Mouse (Mus musculus): ENCODE measurements at regions not wholly inside any gene's neighbourhood (a gene's known extent, or its start where the extent isn't known, plus 50 kb on each side); places are given as distances from the start of the nearest gene placed in this dataset.
"Not testable (repeated sequence)": the region's sequence is repeated elsewhere in the genome, so short reads cannot be mapped to it uniquely, and the experiment has no call there.

DNA sequence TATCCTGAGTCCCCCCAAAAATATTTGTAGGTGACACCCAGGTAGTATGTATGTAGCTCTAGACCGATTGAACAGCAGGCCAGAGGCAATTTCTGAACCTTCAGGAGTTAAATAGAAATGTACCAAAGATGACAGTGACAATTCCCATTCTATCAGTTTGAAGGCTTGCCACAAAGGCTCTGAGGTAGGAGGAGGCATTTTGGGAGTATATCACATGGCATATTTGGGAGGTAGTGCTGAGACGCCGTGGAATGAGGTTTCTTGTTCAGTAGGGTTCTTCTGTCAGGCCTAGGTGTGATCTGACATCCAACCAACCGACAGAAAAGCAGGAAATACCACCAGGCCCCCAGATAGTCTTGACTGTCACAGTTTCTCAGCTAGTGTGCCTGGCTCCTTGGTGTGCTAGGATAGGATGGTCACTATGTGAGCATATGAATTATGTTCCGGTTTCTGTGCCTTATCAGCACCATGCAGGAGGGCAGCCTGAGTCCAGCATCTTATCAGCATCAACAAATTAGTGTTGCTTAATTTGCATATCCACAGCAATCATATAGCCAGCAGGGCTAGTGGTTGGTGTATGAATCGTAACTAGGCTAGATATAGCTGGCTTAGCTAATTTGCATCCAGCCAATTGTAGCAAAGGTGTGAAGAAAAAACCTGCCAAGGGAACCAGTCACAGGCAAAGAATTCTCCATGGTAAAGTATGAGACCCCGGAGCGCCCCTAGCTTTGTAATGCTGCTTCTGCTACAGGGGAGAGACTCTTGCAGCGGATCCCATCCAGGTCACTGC is 136.3 kb upstream of the Bcor start:
- no peak for DNase-seq

DNA sequence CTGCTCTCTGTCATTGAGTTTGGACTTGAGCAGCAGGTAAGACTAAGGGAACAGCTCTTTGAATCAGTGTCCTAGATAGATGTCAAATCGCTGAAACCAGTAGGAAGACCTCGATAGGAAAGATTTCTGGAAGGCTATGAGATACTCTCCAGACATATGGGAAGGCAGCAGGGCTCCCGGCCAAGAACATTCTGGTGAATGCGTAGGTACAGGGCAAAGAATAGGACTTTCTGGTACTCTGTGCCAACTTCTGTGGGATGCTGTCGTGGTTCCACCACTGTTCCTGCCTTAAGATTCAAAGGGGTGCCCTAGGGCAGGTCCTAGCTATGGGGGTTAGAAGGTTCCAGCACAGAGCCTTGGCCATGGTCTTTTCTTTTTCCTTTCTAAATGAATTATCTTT is 138.5 kb upstream of the Bcor start:
- no peak for DNase-seq

DNA sequence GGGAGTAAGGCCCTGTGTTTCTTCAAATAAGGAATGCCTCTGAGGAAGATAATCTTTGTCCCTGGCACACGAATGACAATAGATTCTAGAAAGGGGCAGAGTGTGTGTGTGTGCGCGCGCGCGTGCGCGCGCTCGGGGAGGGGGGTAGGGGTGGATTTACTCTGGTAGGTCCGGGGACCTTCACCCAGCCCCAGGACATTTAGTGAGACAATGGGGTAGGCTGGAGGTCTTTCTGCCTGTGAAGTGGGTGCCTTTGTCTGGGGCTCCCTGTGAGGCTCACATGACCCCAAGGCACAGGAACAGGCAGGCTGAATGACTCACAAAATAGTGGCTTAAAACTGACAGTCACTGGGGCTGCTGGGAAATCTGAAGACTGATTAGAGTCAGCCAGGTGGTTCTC is 139.1 kb upstream of the Bcor start:
- no peak for DNase-seq

DNA sequence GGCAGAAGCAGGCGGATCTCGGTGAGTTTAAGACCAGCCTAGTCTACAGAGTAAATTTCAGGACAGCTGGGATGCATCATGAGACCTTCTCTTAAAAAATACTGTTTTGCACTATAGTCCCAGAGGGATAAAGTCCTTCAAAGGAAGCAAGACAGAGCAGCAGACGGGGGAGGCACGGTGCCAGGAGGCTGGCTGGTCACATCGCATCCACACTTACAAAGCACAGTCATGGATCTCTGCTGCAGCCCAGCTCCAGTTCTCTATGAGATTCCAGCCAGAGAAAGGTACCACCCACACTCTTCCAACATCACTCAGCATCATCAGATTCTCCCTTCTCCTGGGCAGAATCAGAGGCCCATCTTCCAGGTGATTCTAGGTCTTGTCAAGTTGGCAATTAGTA is 144.5 kb upstream of the Bcor start:
- no peak for DNase-seq

DNA sequence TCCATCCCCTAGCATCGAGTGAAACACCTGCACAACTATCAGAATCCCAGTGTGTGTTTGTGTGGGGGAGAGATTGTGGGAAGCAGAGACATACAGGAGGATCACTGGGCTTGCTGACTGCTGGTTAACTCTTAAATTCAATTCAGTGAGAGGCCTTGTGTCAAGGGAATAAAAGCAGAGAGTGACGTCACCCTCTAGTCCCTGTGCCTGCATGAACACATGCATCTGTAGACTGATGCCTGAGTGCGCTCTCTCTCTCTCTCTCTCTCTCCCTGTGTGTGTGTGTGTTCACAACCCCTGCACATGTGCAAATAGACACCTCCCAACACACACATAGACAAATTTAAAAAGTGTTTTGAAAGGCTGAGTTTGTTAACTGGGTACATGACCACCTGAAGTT is 146.8 kb upstream of the Bcor start:
- no peak for DNase-seq

DNA sequence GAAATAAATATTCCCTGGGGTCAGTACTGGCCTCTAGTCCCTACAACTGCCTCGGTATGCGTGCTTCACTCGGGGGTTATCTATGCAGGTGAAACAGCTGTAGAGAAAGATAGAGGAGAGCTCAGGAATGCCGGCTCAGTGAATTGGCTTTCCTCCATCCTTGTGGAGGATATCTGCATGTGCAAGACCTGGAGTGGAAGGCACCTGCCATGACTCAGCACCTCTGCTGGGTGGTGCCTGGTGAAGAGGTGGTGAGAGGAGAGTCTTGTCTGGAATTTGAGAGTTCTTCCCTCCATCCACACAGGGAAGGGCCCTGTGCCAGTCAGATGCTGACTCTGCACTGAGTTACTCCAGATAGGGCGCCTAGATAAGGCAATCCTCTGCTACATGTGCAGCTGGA is 152.4 kb upstream of the Bcor start:
- no peak for DNase-seq

DNA sequence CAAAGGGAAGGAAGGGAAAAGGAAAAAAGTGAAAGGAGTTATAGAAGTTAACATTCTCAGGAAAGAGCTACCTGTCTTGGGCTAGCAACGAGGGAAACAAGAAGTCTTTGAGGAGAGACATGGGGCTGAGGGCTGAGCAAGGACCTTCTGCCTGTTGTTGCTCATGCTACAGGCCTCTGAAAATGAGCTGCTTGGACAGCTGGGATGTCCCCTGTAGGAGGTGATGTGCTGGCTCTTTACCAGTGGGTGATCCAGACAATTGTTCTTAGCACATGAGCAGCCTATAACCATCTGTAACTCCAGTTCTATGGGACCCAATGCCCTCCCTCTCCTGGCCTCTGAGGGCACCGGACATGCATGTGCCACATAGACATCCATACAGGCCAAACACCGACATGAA is 155.5 kb upstream of the Bcor start:
- peak; percentile 16 for DNase-seq

DNA sequence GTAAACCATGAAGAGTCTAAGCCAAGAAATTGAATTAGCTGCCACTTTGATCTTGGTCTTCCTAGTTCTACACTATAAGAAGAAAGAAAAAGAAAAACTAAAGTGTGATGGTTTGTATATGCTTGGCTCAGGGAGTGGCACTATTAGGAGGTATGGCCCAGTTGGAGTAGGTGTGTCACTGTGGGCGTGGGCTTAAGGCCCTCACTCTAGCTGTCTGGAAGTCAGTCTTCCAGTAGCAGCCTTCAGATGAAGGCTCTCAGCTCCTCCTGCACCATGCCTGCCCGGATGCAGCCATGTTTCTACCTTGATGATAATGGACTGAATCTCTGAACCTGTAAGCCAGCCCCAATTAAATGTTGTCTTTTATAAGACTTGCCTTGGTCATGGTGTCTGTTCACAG is 157.3 kb upstream of the Bcor start:
- DNase-seq, result not testable (repeated sequence)

DNA sequence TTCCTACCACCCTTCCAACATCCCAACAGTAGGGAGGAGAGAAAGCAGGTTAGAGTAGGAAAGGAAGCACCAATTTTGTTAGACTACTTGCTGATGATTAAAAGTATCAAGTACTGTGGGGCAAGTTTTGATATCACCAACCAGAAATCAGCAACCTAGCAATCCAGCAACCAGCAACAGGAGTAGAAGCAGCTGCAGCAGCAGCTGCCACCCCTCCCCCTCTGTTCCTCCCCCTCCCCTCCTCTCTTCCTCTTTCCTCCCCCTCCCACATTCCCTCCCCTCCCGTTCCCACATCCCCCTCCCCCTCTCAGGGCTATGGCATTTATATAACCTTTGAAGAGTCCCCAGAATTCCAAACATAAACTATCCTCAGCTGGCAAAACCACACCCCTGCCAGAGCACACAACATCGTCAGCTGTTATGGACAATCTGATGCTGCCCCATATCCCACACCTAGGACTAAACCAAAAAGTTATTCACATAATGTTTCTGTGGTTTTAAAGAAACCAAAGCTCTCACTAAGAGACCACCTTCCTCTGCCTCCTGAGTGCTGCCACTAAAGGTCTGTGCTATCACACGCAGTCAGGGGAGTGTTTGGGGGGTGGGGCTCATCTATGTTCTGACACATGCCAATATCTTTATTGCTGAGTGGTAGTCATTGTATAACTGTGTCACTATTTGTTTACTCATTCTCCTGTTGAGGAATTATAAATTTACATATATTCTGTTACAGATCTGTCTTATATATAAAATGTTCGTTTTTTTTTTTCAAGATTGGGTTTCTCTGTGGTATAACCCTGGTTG is 158.9 kb upstream of the Bcor start:
- no peak for DNase-seq

DNA sequence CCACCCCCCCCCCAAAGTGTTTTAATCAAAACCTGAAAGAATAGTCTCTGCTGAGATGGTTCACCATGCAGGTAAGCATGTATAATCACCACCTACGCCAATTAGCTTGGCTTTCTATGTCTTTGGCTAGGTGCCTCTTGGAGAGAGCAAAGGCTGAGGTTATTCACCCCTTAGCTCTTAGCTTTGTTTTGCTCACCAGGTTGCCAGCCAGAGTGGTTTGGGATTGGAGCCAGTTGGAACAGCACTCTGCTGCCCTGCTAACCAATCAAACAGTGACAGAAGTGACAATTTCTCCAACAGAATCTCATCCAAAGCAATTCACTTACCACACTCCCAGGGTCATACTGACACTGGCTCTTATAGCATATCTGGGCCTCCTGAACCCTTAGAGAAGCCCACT is 162.3 kb upstream of the Bcor start:
- DNase-seq, result peak; percentile 47

DNA sequence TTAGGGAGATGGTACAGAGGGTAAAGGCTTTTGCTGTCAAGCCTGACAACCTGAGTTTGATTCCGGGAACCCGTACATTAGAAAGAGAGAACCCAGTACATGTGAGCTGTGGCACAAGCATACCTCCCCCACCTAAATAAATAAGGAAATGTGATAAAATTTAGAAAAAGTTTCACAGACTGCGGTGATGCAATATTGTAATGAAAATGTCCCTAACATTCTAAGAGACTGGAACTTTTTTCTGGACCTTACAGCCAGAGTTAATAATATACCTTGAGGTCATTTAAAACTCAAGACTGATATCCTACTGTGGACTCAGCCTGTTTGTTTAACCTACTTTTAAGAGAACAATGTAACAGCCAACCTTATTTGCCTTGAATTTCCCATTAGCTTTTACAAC is 163.1 kb upstream of the Bcor start:
- DNase-seq, result no peak

DNA sequence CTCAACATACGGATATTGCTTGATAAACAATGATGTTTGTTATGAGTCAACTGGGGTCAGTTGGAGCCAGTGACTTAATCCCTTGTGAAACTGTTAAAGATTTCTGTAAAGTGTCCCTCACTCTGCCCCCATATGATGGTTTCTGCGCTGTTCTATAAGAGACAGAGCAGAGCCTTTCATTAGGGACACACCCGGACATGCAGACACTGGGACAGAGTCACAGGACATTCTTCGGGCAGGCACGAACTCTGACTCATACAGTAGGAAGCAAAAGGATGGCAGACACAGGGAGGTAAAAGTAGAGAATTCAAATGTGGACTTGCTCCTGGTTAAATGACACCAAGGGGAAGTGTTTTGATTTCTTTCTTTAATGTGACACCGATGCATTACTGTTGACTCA is 163.7 kb upstream of the Bcor start:
- DNase-seq, result no peak

DNA sequence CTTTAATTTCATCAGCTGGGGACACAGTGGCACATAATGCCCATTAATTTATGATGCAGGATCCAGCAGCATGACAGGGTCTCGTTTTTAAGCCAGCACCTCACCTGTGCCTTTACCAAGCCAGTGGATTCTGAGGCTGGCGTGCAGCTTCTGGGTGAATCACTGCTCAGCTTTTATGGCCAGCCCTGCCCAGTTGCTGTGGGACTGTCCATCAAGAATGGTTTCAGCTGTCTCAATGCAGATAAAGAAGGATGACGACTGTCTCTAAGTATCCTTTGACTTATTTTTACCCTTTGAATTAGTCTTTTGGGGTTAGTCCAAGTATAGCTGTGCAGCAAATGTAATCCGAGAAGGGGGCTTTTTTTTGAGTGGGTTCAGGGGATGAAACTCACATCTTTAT is 167.3 kb upstream of the Bcor start:
- DNase-seq, result no peak

DNA sequence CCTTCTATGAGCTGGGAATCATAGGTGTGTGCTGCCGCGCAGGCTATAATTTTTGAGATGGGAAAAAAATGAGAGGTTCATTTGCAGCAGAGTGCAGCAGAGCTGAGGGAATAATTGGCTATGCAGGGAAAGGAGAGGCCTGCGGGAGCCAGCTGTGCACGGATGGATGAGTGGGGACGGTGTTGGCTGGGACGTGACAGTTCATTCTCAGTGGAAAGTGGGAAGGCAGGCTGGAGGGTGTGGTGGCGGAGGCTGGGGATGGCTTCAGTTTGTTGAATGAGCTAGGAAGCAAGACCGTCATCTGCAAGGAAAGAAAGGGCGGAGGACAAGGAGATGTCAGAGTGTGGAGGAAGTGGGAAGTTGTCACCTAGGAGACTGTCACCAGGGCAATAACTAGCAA is 180.4 kb upstream of the Bcor start:
- no peak for DNase-seq

DNA sequence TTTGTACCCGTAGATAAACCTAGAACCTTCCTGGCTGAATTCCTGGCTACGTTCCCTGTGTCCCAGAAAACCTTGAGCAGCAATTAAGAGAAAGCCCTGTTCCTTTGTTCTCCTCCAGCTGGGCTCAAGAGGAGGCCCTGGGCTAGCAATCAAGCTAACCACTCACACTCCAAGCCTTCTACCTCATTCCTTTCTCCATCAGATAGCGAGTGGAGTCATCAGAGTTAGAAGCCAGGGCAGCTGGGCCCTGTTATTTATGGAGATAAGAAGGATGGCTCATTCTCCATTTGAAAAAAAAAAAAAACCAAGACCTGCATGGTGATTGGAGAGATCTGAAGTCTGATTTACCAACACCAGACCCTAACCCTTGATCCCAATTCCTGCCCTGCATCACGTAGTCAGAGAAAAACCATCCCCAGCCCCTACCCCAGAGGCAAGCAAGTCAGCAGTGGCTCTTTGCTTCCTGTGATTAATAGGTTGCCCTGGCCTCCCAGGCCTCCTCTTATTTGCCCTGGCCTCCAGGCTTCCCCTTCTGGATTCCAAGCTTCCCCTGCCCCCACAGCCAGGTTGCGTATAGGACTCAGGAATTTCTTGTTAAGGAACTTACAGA is 181.3 kb upstream of the Bcor start:
- no peak for DNase-seq

DNA sequence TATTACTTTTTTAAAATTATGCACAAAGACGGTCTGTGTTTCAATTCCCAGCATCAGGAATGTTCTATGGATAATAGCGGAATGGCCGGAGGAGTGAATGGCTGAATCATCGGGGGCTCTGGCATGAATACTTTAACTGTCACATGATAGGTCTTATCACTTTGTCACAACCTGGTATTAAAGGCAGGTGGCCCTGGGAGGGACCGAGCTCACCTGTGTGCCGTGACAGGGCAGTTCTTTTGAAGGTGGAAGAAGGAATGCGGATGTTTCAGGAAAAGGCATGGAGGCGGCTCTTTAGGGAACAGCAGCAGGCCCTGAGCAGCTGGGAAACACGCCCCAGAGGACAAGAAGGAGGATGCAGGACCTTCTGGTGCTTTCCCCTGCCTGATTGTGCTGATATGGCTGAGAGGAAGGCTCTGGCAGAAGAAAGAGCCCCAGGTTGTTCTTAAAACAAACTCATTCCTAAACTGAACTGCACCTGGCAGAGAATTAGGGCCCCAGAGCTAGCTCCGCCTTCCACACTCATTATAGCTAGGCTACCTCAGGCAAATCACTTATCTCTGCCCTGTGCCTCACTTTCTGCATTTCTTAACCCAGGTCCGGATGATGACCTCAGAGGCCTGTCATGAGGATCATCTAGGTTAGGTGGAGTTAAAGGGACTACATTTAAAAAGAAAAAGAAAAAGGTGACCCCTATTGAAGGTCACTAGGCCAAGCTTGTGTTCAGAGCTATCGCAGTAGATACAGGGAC is 184.8 kb upstream of the Bcor start:
- DNase-seq, result no peak

DNA sequence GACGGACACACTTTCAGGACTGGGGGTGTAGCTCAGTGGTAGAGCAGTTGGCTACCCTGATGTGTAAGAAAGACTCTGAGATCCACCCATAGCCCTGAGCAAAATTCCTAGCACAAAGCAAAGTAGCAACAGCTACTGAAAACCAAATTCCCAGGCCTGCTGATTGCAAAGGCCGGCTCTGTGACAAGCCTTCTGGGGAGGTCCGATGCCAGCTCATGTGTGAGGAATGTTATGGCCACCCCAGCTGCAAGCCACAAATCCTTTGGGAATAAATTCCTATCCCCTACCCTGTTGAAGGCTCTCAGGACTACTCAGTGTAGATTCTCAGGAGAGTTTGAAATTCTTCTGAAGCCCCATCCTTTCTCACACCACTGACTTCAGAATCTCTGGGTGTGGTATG is 186.7 kb upstream of the Bcor start:
- no peak for DNase-seq

DNA sequence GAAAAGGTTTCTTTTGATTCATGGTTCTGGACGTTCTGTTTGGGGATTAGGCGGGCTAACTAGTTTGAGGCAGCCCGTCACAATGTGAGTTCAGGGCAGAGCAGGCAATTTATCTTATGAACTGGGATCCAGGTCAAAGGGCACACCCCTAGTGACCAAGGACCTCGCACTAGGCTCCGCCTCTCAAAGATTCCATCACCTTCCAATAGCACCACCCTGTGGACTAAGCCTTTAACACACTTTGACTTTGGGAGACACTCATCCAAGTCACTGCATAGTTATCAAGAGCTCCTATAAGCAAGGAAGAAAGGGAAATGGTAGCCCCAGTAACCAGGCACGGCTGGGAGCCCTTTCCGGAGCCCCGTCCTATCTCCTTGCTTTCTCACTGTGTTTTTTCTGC is 188.0 kb upstream of the Bcor start:
- peak; percentile 4 for DNase-seq

DNA sequence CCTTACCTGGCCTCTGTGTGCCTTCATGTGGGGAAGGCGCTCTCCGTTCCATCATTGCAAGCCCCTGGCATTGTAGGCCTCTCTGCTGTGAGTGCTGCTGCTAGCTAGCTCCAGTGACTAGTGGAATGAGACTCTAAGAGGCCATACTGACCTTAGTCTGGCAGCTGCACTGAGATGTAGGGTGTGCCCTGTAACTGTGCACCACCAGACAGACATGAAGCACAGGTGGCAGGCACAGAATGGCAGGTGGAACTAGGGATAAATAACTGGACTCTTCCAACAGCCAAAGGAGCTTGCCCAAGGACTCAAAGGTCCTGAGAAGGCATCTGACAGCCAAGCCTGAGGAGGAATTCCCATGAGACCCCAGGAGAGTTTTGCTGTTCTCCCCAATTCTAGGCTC is 194.7 kb upstream of the Bcor start:
- no peak for DNase-seq

DNA sequence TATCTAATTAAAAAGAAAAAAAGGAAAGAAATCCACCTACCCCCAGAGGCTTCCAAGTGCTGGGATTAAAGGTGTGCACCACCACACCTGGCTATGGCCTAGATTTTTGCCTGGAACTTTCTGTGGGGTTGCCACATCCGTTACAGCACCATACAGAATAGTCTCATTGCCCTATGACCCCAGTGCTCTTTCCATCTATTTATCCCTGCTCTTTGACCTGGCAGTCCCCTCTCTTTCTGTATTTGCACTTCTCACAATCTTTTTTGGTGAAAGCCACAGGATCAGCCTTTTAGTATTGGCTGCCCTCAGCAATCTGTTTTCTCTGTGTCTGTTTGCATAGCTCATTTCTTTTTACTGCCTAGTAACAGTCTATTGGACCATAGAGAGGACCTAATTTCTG is 197.9 kb upstream of the Bcor start:
- no peak for DNase-seq

DNA sequence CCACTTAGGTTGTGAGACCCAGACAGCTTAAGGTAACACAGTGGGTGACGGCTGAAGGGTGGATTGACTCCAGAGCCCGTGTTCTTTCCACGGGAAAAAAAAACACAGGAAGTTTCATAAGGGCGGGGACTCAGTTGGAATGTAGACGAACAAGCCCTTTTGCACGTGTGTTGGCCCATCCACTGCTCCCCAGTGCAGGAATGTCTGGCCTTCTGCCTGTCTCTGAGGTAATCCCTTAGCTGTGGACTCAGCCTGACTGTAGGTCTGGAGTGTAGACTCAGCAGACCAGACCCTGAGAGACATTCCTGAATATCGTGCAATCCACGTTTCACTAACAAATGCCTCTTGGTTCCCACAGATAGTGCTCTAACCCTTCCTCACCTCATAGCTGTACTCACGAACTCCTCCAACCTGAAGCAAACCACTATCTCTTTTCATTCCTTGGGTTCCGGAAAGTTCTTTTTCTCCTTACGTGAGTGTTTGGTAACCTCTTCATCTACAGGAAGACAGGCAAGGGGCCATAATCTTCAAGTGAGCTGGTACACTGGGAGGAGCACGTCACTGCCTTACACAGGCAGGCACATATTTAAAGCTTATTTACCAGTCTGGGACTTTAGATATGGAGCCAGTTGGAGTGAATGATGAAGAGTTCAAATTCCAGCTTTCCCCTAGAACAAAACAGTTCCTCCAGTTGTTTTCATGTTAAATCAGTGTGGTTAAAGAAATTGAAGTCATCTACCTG is 205.6 kb upstream of the Bcor start:
- DNase-seq, result no peak

DNA sequence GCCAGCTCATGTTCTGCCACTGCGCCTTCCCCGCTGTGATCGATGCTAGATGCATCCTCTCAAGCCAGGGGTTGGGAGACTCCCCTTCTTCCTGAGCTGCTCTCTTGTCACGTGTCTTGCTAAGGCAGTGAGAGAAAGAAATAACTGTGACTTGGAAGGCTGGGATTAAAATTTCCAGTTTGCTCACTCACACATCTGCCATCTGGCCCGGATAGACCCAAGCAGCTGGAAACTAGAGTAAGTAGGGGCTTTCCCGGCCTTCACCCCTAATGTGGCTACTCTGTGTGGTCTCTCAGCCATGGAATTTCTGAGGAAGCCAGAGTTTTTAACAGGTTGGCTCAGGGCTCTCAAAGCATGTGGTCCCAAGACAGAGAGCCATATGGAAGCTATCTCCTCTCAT is 206.6 kb upstream of the Bcor start:
- no peak for DNase-seq

DNA sequence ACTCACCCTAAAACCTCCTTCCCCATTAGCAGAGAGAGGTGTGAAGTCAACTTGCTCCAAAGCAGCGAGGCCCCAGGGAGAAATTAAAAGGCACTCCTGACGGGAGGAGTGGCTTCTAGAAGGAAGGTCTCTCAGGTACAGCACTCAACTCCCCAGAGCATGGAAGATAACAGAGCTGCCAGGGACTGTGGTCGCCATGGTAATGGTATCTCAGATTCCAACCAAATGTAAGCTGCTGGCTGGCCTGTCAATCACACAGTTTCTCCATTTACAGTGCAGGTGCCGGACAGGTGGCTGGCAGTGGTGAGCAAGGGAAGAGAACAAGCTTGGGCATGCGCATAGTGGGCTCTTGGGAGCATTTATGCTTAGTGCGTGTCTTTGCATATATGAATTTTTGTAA is 213.5 kb upstream of the Bcor start:
- DNase-seq, result no peak
